Mouse (Mus musculus): ENCODE results near the gene Henmt1. TPM values are rescaled to one million over a fixed set of nuclear protein-coding genes. Genes with fewer than 3 reads are reported as not detected.

The Henmt1 gene
- polyA plus RNA-seq, 1 experiment from 2014 or later, result 0.42 TPM

DNA sequence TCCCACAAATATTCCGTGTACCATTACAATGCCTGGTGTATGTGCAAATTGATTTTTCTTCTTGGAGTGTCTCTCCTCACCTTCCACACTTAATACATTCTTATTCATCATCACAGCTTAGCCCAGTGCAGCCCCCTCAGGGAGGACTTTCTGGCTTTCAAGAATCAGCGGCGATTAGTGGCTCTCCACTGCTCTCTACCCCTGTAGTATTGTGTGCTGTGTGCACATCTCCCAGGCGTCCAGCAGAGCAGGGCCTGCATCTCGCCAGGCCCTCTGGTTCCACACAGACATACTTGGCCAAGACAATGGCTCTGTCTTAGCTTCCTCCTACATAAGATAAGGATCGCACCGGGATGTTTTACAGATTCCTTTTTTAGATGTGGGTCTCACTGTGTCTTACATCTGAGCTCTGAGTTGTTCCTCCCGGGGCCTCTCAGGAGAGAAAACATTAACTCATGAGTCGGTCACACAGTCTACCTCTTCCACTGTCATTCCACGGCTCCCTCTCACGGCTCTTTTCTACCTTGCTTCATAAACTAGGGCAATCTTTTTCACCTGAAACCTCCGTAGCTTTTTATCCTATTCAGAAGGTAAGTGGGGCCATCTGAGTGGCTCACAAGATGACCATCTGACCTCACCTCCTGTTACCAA is 47.5 kb downstream of the Henmt1 start:
- Histone ChIP-seq H3K27ac (no peak overlapping the region), H3K27me3 (ENCODE audit: insufficient read depth, low read length) (no peaks in the 10 kb centered on the region), H3K9ac (ENCODE audit: low read depth, low read length) (no peak overlapping the region), H3K36me3 (ENCODE audit: insufficient read depth, low read length) (0 out of 2 replicates have a peak, but pooled peaks cover 8% of the 10 kb centered on the region), H3K9me3 (replicated peaks; ENCODE audit: low read length) (no peaks in the 10 kb centered on the region), H3K4me3 (replicated peaks; ENCODE audit: low read depth, low read length) (no peak overlapping the region), H3K4me2 (ENCODE audit: low read length) (no peak overlapping the region), H3K4me1 (replicated peaks; ENCODE audit: insufficient read depth, low read length) (no peaks in the 10 kb centered on the region)
- no peak for TF ChIP-seq CTCF (IDR thresholded peaks at IDR 0.05; ENCODE audit: low read depth)
- DNase-seq (ENCODE audit: low spot score) (no peak), ATAC-seq (replicated peaks; ENCODE audit: low FRiP score, low read depth) (no peak)
- 74% methylated on average over 12 of the region's 12 CpGs for WGBS

DNA sequence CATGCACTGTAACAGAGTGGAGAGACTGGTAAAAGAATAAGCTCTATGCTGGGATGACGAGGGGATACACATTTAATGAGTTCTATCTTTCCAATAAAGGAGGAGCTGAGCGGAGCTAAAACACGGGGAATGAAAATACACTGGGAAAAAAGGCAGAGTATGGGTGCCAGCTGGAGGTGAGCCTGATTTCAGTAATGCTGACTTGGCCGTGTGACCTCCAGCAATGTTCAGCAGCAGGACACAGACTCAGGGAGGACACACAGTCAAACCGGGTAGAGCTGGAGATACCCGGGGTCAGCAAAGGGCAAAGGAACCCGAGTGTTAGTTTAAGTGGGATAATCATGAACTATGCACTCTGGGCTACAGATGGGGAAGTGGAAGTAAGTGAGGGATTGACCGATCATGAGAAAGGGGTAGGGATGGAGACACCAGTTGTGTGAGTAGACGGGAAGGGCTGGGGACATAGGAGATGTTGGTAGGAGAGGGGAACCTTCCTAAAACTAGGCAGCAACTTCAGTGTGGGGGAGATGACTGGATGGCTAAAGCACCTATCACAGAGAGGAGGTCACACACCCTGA is 50.4 kb downstream of the Henmt1 start:
- H3K27me3 ChIP-seq (ENCODE audit: insufficient read depth, low read length), result no peaks in the 10 kb centered on the region
- 0 out of 2 replicates have a peak, but pooled peaks cover 8% of the 10 kb centered on the region for H3K36me3 ChIP-seq (ENCODE audit: insufficient read depth, low read length)
- no peaks in the 10 kb centered on the region for H3K9me3 ChIP-seq (replicated peaks; ENCODE audit: low read length)
- DNase-seq (ENCODE audit: low spot score) (no peak), ATAC-seq (replicated peaks; ENCODE audit: low FRiP score, low read depth) (no peak)
- no peak for TF ChIP-seq CTCF (IDR thresholded peaks at IDR 0.05; ENCODE audit: low read depth)
- no peaks in the 10 kb centered on the region for H3K4me1 ChIP-seq (replicated peaks; ENCODE audit: insufficient read depth, low read length)
- no peak overlapping the region for H3K4me3 ChIP-seq (replicated peaks; ENCODE audit: low read depth, low read length)
- no peak overlapping the region for H3K27ac ChIP-seq
- no peak overlapping the region for H3K4me2 ChIP-seq (ENCODE audit: low read length)
- WGBS, result 84% methylated on average over 9 of the region's 9 CpGs
- H3K9ac ChIP-seq (ENCODE audit: low read depth, low read length), result no peak overlapping the region

DNA sequence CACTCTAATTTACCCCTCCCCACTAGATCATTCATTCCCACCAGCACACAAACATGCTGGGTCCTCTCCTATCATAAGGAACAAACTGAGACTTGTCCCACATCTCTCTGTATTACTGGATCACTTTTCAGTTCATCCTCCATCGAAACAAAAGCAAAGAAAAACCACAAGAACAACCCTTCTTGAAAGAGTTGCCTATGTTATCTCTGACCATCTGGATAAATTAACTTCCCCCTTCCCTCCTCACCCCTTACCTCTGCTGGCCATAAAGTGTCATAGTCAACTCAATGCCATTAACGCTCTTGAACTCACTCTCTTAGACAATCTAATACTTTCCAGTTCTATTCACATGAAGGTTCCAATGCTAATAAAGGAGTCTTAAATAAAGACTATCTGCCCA is 54.8 kb downstream of the Henmt1 start:
- Histone ChIP-seq H3K9me3 (replicated peaks; ENCODE audit: low read length) (no peaks in the 10 kb centered on the region), H3K9ac (ENCODE audit: low read depth, low read length) (no peak overlapping the region), H3K36me3 (ENCODE audit: insufficient read depth, low read length) (0 out of 2 replicates have a peak, but pooled peaks cover under 1% of the 10 kb centered on the region), H3K27ac (no peak overlapping the region), H3K4me3 (replicated peaks; ENCODE audit: low read depth, low read length) (no peak overlapping the region), H3K4me1 (replicated peaks; ENCODE audit: insufficient read depth, low read length) (no peaks in the 10 kb centered on the region), H3K27me3 (ENCODE audit: insufficient read depth, low read length) (no peaks in the 10 kb centered on the region), H3K4me2 (ENCODE audit: low read length) (no peak overlapping the region)
- no peak for DNase-seq (ENCODE audit: low spot score)
- ATAC-seq (replicated peaks; ENCODE audit: low FRiP score, low read depth), result no peak
- TF ChIP-seq CTCF (IDR thresholded peaks at IDR 0.05; ENCODE audit: low read depth), result no peak
- WGBS, result 93% methylated on average over 2 of the region's 2 CpGs

DNA sequence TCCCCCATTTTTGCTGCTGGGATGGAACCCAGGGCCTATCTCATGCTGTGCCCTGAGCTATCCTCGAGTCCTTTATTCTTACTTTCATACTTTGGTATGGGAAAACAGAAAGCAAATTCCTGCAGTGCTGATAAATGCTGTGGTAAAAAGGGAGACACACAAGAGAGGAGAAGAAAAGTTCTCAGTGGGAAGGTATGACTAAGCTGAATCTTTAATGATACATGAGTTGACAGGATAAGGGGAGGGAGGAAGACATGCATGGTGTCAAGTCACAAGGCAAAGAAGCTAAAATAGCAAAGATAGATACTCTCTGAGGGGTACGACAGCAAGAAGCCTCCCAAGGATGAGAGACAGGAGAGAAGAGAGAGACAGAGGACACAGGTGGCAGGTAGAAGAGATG is 55.7 kb downstream of the Henmt1 start:
- no peak for TF ChIP-seq CTCF (IDR thresholded peaks at IDR 0.05; ENCODE audit: low read depth)
- ATAC-seq (replicated peaks; ENCODE audit: low FRiP score, low read depth), result no peak
- Histone ChIP-seq H3K9ac (ENCODE audit: low read depth, low read length) (no peak overlapping the region), H3K4me3 (replicated peaks; ENCODE audit: low read depth, low read length) (no peak overlapping the region), H3K4me2 (ENCODE audit: low read length) (no peak overlapping the region), H3K36me3 (ENCODE audit: insufficient read depth, low read length) (no peaks in the 10 kb centered on the region), H3K4me1 (replicated peaks; ENCODE audit: insufficient read depth, low read length) (no peaks in the 10 kb centered on the region), H3K27me3 (ENCODE audit: insufficient read depth, low read length) (no peaks in the 10 kb centered on the region), H3K9me3 (replicated peaks; ENCODE audit: low read length) (no peaks in the 10 kb centered on the region), H3K27ac (no peak overlapping the region)
- DNase-seq (ENCODE audit: low spot score), result no peak
- 72% methylated on average over 2 of the region's 2 CpGs for WGBS

DNA sequence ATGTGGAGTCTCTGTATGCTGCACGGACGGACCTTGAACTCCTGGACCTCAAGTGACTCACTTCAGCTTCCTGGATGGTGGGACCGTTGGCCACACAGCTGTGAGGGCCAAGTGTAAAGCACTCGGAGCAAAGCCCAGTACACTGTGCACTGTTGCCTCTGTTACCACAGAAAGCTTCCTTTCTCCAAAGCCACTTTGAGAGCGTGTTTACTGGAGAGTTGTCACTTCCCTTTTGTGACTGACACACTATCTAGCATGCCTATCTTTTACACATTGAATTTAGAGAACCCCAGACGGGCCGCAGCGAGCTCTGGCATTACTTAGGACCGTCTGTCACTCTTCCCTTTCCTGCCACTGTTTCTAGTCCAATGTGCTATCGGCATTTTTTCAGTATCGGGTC is 57.6 kb downstream of the Henmt1 start:
- Histone ChIP-seq H3K4me3 (replicated peaks; ENCODE audit: low read depth, low read length) (no peak overlapping the region), H3K9me3 (replicated peaks; ENCODE audit: low read length) (no peaks in the 10 kb centered on the region), H3K36me3 (ENCODE audit: insufficient read depth, low read length) (no peaks in the 10 kb centered on the region), H3K4me1 (replicated peaks; ENCODE audit: insufficient read depth, low read length) (no peaks in the 10 kb centered on the region), H3K27ac (no peak overlapping the region), H3K27me3 (ENCODE audit: insufficient read depth, low read length) (no peaks in the 10 kb centered on the region), H3K9ac (ENCODE audit: low read depth, low read length) (no peak overlapping the region), H3K4me2 (ENCODE audit: low read length) (no peak overlapping the region)
- ATAC-seq (replicated peaks; ENCODE audit: low FRiP score, low read depth), result no peak
- no peak for TF ChIP-seq CTCF (IDR thresholded peaks at IDR 0.05; ENCODE audit: low read depth)
- DNase-seq (ENCODE audit: low spot score), result no peak
- WGBS, result 73% methylated on average over 11 of the region's 11 CpGs

DNA sequence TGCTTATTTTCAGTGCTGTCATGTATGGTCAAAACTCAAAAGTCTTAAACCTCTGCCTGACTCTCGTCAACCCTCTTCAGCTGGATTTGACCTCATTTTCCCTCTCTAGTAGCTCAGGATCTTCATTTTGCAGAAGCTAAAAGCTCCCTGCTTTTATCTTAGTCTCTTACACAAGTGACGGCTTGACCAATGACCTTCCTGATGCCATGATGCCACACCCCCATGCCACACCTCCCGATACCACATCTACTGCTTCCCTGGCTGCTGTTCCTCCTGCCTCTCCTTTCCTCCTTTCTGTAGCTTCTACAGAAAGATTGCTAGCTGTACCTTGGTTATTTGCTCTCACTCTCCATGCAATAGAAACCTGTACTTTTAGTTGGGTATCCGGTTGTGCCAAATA is 58.1 kb downstream of the Henmt1 start:
- Histone ChIP-seq H3K27ac (no peak overlapping the region), H3K9me3 (replicated peaks; ENCODE audit: low read length) (no peaks in the 10 kb centered on the region), H3K4me1 (replicated peaks; ENCODE audit: insufficient read depth, low read length) (no peaks in the 10 kb centered on the region), H3K36me3 (ENCODE audit: insufficient read depth, low read length) (no peaks in the 10 kb centered on the region), H3K27me3 (ENCODE audit: insufficient read depth, low read length) (no peaks in the 10 kb centered on the region), H3K9ac (ENCODE audit: low read depth, low read length) (no peak overlapping the region), H3K4me3 (replicated peaks; ENCODE audit: low read depth, low read length) (no peak overlapping the region), H3K4me2 (ENCODE audit: low read length) (no peak overlapping the region)
- 65% methylated on average over 4 of the region's 4 CpGs for WGBS
- DNase-seq (ENCODE audit: low spot score) (no peak), ATAC-seq (replicated peaks; ENCODE audit: low FRiP score, low read depth) (no peak)
- TF ChIP-seq CTCF (IDR thresholded peaks at IDR 0.05; ENCODE audit: low read depth), result no peak
